Mouse (Mus musculus) gonadal fat pad, adult 2 months (tissue): ENCODE data around the gene Padi4. TPM values are rescaled to one million over a fixed set of nuclear protein-coding genes. Genes with fewer than 3 reads are reported as not detected.
A peak's percentile ranks its signal among the peaks of the same experiment; 100 is the strongest.

ENCODE experiments used
- DNase-seq: peaks from one replicate; pipeline ENCODE4 v3.0.0-alpha.2; 2012; ENCODE audit warnings: low read depth
- polyA plus RNA-seq: library from polyadenylated mRNA; depleted of rRNA; stranded (reverse); fragments of >200 nt; gene quantifications from 2 replicates; pipeline ENCODE4 v1.2.3, GENCODE M21; 2012; rRNA removed

Padi4 gene
- polyA plus RNA-seq, 1 experiment: 2.7 TPM

- no peak for DNase-seq
Measured at GRCm38 (mm10) chr4:140702611-140703327, 71.3 kb downstream of the Padi4 start.

- no peak for DNase-seq
Measured at GRCm38 (mm10) chr4:140701716-140702561, 72.1 kb downstream of the Padi4 start.

- no peak for DNase-seq
Measured at GRCm38 (mm10) chr4:140701049-140701715, 72.9 kb downstream of the Padi4 start.

GRCm38 (mm10) chr4:140700269-140701018 is 73.6 kb downstream of the Padi4 start, which contains the start of gene Rcc2:
Gene Rcc2 (plus strand): TSS chr4:140700541.
- DNase-seq: no peak

- DNase-seq: peak; percentile 85
Measured at GRCm38 (mm10) chr4:140699441-140700127, 74.5 kb downstream of the Padi4 start.

Other genes with a start within 250 kb of the Padi4 start
- 29.1 and 36.6 TPM in 2 replicates for gene Arhgef10l, start 108.2 kb downstream of the Padi4 start, polyA plus RNA-seq
- gene Rcc2, start 73.7 kb downstream of the Padi4 start, polyA plus RNA-seq: 37.0 and 50.0 TPM in 2 replicates
- 0.05 and 0.23 TPM in 2 replicates for gene Padi6, start 31.6 kb downstream of the Padi4 start, polyA plus RNA-seq
- gene Padi3, start 36.4 kb upstream of the Padi4 start, polyA plus RNA-seq: 0.03 and 1.0 TPM in 2 replicates
- 0.12 and 1.4 TPM in 2 replicates for gene Padi1, start 71.5 kb upstream of the Padi4 start, polyA plus RNA-seq
- 25.1 and 45.2 TPM in 2 replicates for gene Padi2, start 132.1 kb upstream of the Padi4 start, polyA plus RNA-seq
- gene Sdhb, start 187.0 kb upstream of the Padi4 start, polyA plus RNA-seq: 143 and 165 TPM in 2 replicates
- 70.8 and 80.3 TPM in 2 replicates for gene Atp13a2, start 212.6 kb upstream of the Padi4 start, polyA plus RNA-seq
- gene Mfap2, start 236.2 kb upstream of the Padi4 start, polyA plus RNA-seq: 36.9 and 47.1 TPM in 2 replicates